Mouse (Mus musculus) cerebellum, adult 9-10 months (tissue): ENCODE measurements around the gene Bmper.

Experiments used
- DNase-seq: peaks from one replicate; pipeline ENCODE4 v3.0.0; 2022

The Bmper gene

GRCm38 (mm10) chr9:23442168-23442567 lies 219.3 kb downstream of the Bmper start:
- no peak for DNase-seq

DNA sequence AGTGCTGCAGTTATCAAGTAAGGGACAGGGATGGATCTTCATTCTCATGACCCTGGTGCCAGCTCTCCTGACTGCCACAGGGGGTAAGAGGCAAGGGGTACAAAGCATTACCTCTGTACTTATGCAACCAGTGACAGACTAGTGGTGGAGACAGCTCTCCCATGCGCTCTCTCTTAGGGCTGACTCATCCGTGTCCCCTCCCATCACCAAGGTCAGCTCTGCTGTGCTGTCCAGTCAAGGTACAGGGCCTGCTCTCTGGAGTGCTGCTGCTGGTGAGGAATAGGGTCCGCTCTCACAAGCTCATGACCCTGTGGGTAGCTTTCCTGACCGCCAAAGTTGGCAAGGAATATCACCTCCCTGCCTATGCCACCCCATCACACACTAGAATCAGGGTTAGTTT lies 222.1 kb downstream of the Bmper start:
- no peak for DNase-seq

GRCm38 (mm10) chr9:23447271-23447961 lies 224.5 kb downstream of the Bmper start:
- DNase-seq: no peak

DNA sequence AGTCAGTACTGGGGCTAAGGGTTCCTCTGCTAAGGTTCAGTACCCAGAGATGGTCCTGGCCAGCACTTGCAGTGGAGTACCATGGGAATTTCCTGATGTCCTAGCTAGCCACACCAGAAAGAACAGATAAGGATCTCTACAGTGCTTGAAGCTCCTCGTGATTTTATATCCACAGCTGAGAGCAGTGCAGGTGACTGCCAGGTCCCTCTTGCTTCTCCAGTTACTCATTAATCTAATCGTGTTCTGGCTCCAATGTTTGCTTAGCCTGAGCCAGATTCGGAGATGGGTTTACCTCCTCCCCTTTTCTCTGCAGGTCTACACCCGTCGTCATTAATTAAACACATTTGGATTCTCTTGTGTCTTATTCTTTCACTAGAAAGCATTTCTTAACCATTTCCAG lies 230.4 kb downstream of the Bmper start:
- no peak for DNase-seq

DNA sequence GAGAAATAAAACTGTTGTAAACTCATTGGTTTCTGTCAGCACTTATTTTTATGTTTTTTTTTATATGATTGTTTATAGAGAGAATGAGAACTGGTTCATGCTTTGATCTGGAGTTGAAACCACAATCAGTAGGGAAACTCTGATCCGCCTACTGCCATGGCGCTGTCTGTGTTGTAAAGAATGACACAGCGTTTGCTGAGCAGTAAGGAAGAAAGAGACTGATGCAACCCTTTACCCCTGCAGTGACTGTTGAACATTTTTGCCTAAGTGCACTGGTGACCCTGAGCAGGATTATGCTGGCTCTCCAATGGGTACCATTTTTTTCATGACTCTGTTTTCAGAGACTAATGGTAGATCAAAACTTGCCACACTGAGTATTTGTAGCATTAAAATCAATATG lies 234.3 kb downstream of the Bmper start:
- no peak for DNase-seq

DNA sequence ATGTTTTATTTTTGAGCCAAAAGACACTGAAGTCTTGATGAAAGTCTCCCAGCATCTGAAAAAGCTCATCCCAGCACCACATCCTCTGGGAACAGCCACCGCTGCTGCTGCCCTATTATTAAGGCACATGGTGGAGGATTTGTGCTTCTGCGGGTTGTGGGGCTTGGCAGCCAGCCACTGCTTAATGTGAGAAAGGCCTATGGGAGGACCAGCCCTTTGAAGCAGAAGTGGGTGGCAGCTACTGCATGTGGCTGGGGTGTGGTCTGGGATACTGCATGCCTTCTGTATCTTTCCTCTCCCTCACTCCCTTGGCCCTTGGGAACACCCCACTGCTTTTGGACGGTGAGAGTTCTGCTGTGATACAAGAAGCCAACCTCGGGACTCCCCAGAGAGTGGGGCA lies 237.8 kb downstream of the Bmper start:
- no peak for DNase-seq

DNA sequence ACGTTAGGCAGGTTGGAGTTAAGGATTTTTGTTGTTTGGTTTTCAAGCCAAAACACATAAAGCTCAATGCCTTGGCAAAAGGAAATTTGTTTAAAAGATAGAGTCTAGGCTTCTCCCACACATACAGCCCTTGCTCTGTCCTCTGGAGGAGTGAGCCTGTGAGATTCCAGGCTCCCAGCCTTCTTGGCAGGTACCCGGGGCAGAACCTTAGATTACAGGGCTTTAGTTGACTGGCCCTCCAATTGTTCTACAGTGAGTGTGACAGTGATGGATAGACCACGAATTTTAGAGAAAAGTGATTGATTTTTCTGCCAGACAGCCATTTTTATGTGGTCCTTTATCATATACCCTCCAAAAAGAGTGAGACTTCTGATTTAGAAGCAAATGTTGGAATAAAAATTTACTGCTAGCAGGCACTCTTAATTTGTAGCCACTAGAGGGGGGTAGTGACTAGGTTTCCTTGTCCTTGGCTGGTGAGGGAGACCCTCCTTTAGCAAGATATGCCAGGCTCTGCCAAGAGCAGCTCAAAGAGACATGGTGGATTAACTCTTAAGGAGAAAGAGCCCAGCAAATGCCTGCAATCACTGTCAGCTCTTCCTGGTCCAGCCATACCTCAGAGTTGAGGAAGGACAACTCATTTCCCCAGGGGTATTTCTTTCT lies 240.2 kb downstream of the Bmper start:
- peak; percentile 5 for DNase-seq

- no peak for DNase-seq
Measured at GRCm38 (mm10) chr9:23464981-23465630, 242.2 kb downstream of the Bmper start.

DNA sequence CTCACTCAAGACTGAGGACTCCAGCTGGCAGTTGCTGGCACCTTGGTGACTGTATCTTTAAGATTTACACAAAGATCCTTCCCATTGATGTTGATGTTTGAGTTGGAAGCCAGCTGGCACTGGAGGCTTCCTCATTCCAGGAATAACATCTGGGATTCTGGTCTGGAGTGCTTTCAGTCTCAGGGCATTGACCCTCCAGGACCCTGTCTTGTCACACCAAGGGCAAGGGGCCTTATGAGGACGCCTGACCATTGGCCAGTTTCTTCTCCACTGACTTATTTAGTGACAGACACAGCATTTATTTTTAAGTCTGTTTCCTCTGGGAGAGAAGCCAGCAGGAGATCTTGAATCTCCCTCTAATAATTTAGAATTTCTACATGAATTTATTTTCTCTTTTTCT lies 247.0 kb downstream of the Bmper start:
- DNase-seq: no peak

- DNase-seq: no peak
Measured at GRCm38 (mm10) chr9:23485851-23486250, 263.0 kb downstream of the Bmper start.

GRCm38 (mm10) chr9:23486725-23487378 lies 264.0 kb downstream of the Bmper start:
- DNase-seq: no peak

GRCm38 (mm10) chr9:23488265-23488664 lies 265.4 kb downstream of the Bmper start:
- no peak for DNase-seq

- DNase-seq: no peak
Measured at GRCm38 (mm10) chr9:23495400-23495799, 272.5 kb downstream of the Bmper start.

DNA sequence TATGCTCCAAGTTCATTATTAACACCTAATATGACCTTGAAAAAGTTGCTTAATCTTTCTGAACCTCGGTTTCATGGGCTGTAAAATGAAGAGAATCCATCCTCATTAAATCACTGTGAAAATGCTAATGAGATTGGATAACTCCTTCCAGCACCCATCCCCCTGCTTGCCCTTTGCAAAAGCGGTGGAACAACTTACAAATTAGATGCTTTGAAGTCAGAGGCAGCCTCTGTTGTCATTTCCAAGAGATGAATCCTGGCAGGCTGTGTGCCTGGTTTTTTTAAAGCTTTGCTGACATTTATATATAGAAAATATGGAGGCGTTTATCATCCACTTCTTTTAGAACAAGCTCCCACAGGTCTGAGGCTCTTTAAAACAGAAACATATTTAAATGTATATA lies 274.8 kb downstream of the Bmper start:
- DNase-seq: no peak

DNA sequence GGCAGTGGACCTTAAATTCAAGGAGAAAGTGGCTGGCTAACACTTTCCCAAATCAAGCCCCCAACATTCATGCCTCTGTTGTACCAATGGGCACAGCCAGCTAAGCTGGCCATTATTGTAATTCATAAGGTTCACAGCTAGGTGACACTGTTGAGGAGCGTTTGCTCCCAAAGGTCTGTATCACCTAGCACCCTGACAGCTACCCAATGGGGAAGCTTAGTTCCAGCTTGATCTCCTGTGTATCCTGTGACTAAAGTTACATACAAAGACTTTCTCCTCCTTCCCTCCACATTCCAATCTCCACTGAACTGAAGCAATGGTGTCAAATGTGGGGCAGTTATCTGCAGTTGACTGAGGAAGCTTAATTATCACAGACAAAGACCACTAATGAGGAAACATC lies 311.0 kb downstream of the Bmper start:
- no peak for DNase-seq
